Mouse (Mus musculus) cerebellum, postnatal 25 days (tissue): Measurements from ENCODE around the gene Gm28041.
"Not testable (repeated sequence)": the region's sequence is repeated elsewhere in the genome, so short reads cannot be mapped to it uniquely, and the experiment has no call there.

Source experiments
- DNase-seq, 2 experiments: peaks; one replicate each; pipeline ENCODE4 v3.0.0; 2021; ENCODE audit warnings: mixed read lengths in 2 of 2

Gm28041 gene

GRCm38 (mm10) chr13:67375050-67375911 is at the start of gene Gm28041, which contains the start of gene Zfp456:
Gene Gm28041 (minus strand): TSS chr13:67375733.
Gene Zfp456 (minus strand): TSS chr13:67375810.
- DNase-seq, result peak; percentile 46 to 66

- not testable (repeated sequence) for DNase-seq
These were observed 47.0 kb upstream of the Gm28041 start for GRCm38 (mm10) chr13:67422532-67422931.

DNA sequence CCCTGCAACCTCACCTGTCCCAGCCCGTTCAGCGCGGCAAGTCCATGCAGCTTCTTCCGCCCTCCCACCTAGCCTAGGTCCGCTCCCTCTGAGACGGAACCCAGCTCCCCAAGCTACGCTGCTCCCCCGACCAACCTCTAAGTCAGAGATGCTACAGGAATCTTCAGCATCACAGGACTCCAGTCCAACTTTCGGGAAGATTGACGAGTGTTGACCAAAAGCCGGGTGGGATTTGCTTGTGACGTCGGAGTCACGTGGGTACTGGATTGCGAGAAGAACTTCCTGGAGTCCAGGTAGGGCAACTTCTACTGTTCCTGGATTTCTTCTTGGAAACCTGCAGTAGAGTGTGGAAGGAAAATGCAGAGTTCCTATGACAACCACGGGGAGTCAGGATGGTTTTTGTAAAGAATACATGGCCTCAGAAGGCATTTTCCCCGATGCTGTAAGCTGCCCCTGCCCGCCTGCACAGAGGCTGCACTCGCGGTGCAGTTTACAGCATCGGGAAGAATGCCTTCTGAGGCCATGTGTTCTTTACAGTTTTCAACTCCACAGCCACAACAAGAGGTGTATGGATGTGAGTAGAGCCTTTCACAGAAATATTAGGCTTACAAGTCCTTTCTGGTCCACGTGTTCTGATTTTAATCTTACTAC is 45.8 kb upstream of the Gm28041 start, which contains the start of gene Zfp459:
Gene Zfp459, minus strand, starts transcription at position 212 of the 651 bp plus-strand sequence.
- DNase-seq, result peak; percentile 48 to 58

DNA sequence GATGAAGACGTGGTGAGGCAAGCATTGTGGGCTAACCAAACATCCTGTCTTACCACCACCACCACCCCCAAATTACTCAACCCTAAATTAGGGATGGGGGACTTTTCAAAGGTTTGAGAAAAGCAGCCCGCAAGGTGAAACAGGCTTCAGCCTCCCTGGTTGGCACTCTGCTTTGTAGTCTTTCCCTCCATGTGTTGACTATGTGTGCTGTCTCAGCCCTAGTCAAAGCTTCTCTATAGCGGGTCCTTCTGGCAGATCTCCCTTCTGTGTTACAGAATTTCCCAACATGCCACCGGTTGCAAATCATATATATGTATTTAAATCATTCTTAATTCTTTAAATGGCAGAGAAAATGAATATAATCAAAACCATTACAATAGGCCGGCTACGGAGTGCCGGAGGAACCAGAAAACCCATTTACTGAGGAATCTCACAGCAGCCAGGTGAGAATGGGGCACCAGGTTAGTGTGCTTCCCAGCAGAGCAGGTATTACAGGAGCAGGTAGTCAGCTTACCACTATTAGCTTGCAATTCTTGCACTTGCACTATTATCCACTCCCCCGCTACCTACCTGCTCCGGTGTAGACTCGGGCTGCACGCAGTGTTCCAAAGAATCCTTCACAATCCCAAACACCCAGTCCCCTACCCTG is 45.1 kb upstream of the Gm28041 start:
- no peak for DNase-seq

DNA sequence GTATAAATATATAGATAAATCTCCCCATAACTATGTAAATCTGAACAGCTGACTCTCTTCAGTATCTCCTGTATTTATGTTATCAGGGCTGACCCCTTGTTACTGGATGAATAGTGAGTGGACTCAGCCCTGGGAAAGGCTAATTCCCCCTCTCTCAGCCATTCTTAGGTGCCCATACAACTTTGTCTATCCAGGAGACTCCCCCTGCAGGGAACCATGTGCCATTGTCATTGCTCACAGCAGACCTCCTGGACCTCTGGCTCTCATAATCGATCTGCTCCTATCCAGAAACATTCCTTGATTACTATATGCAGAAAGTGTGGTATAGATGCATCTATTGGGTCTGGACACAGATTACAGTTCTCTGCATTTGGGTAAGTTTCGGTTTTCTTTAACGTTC is 41.3 kb upstream of the Gm28041 start:
- DNase-seq, result no peak

- no peak for DNase-seq
These were observed 40.2 kb upstream of the Gm28041 start for GRCm38 (mm10) chr13:67415759-67416158.

GRCm38 (mm10) chr13:67413634-67414033 is 38.1 kb upstream of the Gm28041 start:
- DNase-seq, result not testable (repeated sequence)

DNA sequence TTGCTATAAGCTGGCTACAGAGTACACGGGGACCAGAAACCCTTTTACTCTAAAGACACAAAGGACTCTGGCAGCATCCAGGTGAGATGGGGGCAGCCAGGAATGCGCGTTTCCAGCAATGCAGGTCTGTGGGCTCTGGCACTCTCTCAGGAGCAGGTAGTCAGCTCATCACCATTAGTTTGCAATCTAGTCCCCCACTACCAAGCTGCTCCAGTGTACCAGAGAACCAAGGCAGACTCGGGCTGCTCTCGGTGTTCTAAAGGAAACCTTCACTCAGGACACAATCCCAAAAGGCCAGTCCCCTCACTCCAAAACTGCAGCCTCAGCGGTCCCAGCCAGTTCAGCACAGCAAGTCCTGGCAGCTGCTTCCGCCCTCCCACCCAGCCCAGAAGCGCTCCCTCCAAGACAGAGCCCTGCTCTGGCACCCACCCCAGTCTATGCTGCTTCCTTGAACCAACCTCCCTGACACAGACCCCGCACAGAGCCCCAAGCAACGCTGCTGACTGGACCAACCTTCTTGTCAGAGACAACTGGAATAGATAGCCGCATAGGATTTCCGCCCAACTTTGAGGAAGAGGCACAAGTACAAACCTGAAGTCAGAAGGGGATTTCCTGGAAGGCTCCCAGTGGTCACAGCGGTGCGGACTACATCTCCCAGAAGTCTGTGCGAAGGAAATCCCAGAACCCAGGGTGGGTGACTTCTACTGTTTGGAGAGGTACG is 23.8 kb upstream of the Gm28041 start, which contains the start of gene Zfp429:
Gene Zfp429, minus strand, starts transcription at position 637 of the 721 bp plus-strand sequence.
- peak; percentile 67 to 75 for DNase-seq

DNA sequence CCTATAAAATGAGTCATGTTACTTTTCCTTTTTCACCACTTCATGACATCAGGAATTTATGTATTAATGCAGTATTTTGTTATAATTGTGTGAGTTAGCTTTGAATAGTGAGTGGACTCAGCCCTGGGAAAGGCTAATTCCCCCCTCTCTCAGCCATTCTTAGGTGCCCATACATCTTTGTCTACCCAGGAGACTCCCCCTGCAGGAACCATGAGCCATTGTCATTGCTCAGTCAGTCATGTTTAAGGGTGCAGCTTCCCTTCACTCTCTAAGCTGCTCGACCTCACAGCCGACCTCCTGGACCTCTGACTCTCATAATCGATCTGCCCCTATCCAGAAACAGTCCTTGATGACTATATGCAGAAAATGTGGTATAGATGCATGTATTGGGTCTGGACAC is 722 bp upstream of the Gm28041 start:
- not testable (repeated sequence) for DNase-seq

GRCm38 (mm10) chr13:67360131-67360744 is 15.3 kb downstream of the Gm28041 start, which contains the start of the genes Gm28044 and Zfp953:
Gene Gm28044 (minus strand): TSS chr13:67360536.
Gene Zfp953 (minus strand): TSS chr13:67360605.
- peak; percentile 88 to 91 for DNase-seq

DNA sequence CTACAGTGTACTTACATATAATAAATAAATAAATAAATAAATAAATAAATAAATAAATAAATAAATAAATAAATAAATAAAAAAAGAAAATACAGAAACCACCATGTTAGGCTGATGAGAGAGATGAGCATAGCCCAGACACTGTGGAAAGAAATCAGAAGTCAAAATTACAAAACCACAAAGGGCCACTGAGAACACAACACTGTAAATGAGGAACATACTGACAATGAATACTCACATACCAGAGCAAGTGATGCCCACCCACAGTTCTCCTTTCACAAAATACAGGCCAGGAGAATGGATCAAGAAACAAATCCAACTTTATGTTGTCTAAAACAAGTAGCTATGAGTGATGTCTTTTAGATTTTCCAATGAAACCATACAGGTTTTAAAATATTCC is 23.7 kb downstream of the Gm28041 start:
- DNase-seq, result no peak

GRCm38 (mm10) chr13:67343422-67343821 is 32.1 kb downstream of the Gm28041 start:
- DNase-seq, result no peak

GRCm38 (mm10) chr13:67332877-67333276 is 42.7 kb downstream of the Gm28041 start:
- DNase-seq, result no peak

DNA sequence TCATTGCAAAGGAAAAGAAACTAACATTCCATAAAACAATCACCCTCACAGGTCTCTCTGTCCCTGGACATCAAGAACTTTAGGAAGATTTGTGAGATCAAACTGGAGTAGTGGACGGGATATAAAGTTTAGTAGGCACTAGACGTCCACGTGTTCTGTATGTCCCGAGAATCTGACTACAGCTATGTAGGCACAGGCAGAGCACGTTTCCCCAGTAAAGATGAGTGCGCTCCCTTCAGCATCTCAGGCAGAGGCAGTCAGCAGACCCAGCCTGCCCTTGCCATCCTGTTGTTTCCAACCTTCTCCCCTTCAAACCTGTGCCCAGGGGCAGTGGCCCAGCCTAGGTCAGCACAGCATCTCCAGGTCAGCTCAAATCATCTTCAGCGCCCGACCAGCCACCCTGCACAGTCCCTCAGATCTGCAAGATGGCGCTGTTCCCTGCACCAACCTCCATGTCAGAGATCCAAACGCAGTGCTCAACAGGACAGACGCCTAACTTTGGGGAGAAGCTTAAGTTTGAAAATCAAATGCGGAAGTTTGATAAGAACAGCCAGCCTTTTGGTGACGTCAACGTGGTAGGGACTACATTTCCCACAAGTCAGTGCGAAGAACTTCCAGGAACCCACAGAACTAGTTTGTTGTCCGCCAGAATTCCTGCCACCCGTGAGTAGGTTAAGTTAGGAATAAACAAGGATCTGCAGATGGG is 43.4 kb downstream of the Gm28041 start, which contains the start of gene Zfp595:
Gene Zfp595, minus strand, starts transcription at position 552 of the 706 bp plus-strand sequence.
- peak; percentile 74 to 79 for DNase-seq

DNA sequence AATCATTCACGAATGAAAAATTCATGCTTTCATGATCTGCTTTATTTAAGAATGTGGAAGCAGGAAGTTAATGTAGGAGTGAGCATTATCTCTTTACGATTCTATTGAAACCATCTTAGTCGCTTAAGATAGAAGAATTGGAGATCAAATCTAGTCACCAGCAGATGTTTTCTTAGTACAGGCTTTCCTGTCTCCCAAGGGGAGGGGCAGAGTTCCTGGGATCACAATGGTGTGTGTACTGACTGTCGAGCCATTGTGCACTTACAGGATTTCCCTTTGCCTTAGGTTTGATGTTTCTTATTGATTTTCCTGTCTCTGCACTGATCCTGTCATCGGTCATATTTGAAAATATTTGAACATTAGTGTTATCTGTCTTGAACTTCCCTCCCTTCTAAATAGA is 68.8 kb downstream of the Gm28041 start:
- DNase-seq, result no peak

DNA sequence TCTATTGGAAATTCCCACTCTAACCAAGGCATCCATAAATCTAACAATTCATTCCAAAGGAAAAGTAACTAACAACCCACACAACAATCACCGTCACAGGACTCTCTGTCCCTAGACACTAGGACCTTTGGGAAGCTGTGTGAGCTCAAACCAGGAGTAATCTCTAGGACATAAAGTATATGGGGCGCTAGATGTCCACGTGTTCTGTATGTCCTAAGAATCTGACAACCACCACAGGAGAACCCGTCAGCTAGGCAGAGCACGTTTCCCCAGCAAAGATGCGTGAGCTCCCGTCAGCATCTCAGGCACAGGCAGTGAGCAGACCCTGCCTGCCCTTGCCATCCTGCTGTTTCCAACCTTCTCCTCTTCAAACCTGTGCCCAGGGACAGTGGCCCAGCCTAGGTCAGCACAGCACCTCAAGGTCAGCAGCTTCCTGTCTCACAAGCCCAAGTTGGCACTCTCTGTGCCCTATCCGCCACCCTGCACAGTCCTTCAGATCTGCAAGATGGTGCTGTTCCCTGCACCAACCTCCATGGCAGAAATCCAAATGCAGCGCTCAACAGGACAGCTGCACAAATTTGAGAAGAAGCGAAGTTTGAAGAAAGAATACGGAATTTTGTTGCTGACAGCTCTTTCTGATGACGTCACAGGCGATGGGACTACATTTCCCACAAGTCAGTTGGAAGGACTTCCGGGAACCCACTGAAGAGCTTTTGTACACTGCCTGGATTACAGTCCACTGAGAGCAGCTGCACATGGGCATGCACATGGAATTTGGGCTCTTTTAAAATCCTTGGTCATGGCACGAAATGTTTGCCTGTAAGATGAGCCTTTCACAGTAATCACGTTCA is 69.5 kb downstream of the Gm28041 start, which contains the start of gene Zfp457:
Gene Zfp457, minus strand, starts transcription at position 664 of the 851 bp plus-strand sequence.
- DNase-seq, result peak; percentile 87 to 89
